Mouse (Mus musculus): ENCODE measurements around the gene Vmn2r23.

DNA sequence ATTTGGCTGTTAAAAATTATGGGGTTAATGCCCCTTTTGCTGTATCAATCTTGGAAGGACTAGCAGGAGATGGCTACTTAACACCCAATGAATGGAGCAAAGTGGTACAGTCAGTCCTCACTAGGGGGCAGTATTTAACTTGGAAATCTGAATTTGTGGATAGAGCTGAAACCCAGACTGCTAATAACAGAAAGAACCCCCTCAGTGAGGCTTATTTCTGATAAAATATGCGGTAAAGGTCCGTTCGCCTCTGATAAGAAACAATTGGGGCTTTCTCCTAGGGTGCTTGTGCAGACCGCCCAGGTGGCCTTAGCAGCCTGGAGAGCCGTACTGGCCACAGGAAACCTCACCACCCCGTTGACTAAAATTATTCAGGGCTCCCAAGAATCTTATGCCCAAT, 45.4 kb upstream of the Vmn2r23 start:
- no peak for TF ChIP-seq POLR2A (IDR thresholded peaks at IDR 0.05; ENCODE audit: low read depth, low read length)
- no peak for TF ChIP-seq CTCF (IDR thresholded peaks at IDR 0.05; ENCODE audit: borderline replicate concordance, insufficient read depth, low read length)
